Mouse (Mus musculus) heart, embryonic 11.5 days (tissue): ENCODE data around the gene Irgm2. TPM values are rescaled to one million over a fixed set of nuclear protein-coding genes. Genes with fewer than 3 reads are reported as not detected.
"Not testable (repeated sequence)": the region's sequence is repeated elsewhere in the genome, so short reads cannot be mapped to it uniquely, and the experiment has no call there.

Source experiments
- ATAC-seq: fragments of 200-750 bp; cut with Nextera tagmentation; replicated peaks from 2 replicates; pipeline ENCODE4 v1.8.0; 2017; ENCODE audit warnings: moderate library complexity; ENCODE audit not compliant: insufficient number of reproducible peaks, low FRiP score, low TSS enrichment
- H3K27ac ChIP-seq: fragments of 300-500 bp; sonication (generic); 2 replicates; pipeline ENCODE4 v1.5.1; 2014; ENCODE audit warnings: mild to moderate bottlenecking, low read depth, low read length
- H3K27me3 ChIP-seq: fragments of 300-500 bp; sonication (generic); 2 replicates; pipeline ENCODE4 v1.6.1; 2014; ENCODE audit warnings: mild to moderate bottlenecking, low read length, mixed read lengths; ENCODE audit not compliant: control insufficient read depth, insufficient read depth
- H3K36me3 ChIP-seq: fragments of 300-500 bp; sonication (generic); 2 replicates; pipeline ENCODE4 v1.6.1; 2014; ENCODE audit warnings: mild to moderate bottlenecking, low read length, moderate library complexity, mixed read lengths; ENCODE audit not compliant: control insufficient read depth, insufficient read depth
- H3K4me1 ChIP-seq: fragments of 300-500 bp; sonication (generic); 2 replicates; pipeline ENCODE4 v1.6.1; 2014; ENCODE audit warnings: low read length; ENCODE audit not compliant: control insufficient read depth, insufficient read depth
- H3K4me2 ChIP-seq: fragments of 300-500 bp; sonication (generic); 2 replicates; pipeline ENCODE4 v1.6.1; 2014; ENCODE audit warnings: mild to moderate bottlenecking, moderate library complexity
- H3K4me3 ChIP-seq: fragments of 300-500 bp; sonication (generic); 2 replicates; pipeline ENCODE4 v1.5.1; 2014; ENCODE audit warnings: low read depth, low read length
- H3K9ac ChIP-seq: fragments of 300-500 bp; sonication (generic); 2 replicates; pipeline ENCODE4 v1.6.1; 2014; ENCODE audit warnings: mild to moderate bottlenecking, low read depth, low read length, moderate library complexity
- H3K9me3 ChIP-seq: fragments of 300-500 bp; sonication (generic); replicated peaks from 2 replicates; pipeline ENCODE4 v1.6.1; 2016; ENCODE audit warnings: low read length; ENCODE audit not compliant: control insufficient read depth
- WGBS: fragments of 180-500 bp; shearing (Covaris S2); extraction: QIAGEN DNeasy Blood & Tissue Kit; methylation state at CpG from one replicate; pipeline ENCODE4 v1.1.7; 2014; ENCODE audit not compliant: insufficient replicate concordance; 5-methylcytosine and 5-hydroxymethylcytosine counted together
- polyA plus RNA-seq: library from polyadenylated mRNA; unstranded; fragments of >200 nt; fragmentation: Nextera tagmentation; extraction: Ambion mirVana; gene quantifications from 2 replicates; pipeline ENCODE4 v1.2.1, GENCODE M21; 2014

The Irgm2 gene
- polyA plus RNA-seq, 1 experiment from 2014 or later: 1.4 TPM

DNA sequence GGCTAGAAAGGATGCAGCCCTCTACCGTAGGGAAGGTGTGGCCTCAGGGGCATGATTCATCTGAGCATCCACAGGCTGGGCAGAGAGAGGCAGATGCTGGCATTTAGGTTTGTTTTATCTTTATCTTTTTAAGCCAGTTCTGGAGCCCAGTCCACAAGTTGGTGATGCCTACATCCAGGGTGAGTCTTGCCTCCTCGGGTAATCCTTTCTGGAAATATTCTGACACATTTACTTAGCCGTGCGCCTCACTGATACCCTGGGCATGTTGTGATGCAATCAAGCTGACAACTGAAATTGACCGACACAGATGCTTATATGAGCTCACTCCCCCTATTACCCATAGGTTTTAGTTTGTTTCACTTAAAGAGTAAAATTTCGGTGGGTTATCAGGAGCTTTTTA is 17.4 kb downstream of the Irgm2 start:
- WGBS: 83% methylated on average over 6 of the region's 6 CpGs

DNA sequence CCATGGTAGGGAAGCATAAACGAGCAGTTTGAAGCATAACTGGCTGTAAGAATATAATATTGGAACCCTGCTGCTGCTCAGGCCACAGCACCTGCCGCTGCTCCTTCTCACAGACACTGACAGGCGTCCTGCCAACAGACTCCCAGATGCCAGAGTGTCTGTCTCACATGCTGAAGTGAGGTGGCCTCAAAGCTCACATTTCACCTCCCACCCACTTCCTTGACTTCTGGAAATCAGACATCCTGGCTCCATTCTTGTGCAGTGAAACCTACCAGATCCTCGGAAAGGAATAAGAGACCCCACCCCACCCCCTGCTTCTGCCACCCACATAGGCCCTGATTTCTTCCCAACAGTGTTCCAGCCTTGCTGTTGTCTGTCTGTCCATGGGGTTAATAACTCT is 24.3 kb downstream of the Irgm2 start:
- Histone ChIP-seq H3K36me3 (no peaks in the 10 kb centered on the region), H3K27me3 (no peaks in the 10 kb centered on the region), H3K4me3 (no peak overlapping the region), H3K4me1 (peaks cover 11% of the 10 kb centered on the region), H3K27ac (0 out of 2 replicates have a peak overlapping the region, but pooled peaks have one; percentile 29), H3K4me2 (no peak overlapping the region), H3K9ac (no peak overlapping the region), H3K9me3 (no peaks in the 10 kb centered on the region)
- 29% methylated on average over 4 of the region's 4 CpGs for WGBS
- no peak for ATAC-seq

More for the DNA sequence above, 17.4 kb downstream of the Irgm2 start:
- Histone ChIP-seq H3K9ac (no peak overlapping the region), H3K4me1 (0 out of 2 replicates have a peak, but pooled peaks cover 6% of the 10 kb centered on the region), H3K36me3 (no peaks in the 10 kb centered on the region), H3K27ac (no peak overlapping the region), H3K27me3 (no peaks in the 10 kb centered on the region), H3K9me3 (no peaks in the 10 kb centered on the region), H3K4me3 (no peak overlapping the region), H3K4me2 (no peak overlapping the region)
- no peak for ATAC-seq

DNA sequence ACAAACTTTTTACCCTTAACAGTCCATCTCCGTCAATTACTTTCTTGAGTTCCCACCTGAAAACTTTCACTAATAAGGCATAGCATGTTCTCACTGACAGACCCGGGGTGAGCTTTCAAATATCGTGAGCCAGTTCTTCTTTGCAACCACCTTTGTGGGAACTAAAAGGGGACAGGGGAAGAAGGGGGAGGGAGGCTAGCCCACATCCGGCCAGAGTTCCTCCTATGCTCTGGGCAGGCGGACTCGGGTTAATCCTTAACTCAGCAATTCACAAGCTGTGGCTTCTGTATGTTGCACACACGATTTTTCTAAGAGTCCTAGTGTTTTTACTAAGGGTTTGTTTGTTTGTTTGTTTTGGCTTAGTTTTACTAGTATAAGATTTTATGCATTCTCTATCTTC is 24.9 kb downstream of the Irgm2 start:
- no peak overlapping the region for H3K9ac ChIP-seq
- H3K27ac ChIP-seq: no peak overlapping the region
- peaks cover 11% of the 10 kb centered on the region for H3K4me1 ChIP-seq
- no peak overlapping the region for H3K4me3 ChIP-seq
- no peaks in the 10 kb centered on the region for H3K9me3 ChIP-seq
- no peaks in the 10 kb centered on the region for H3K27me3 ChIP-seq
- no peaks in the 10 kb centered on the region for H3K36me3 ChIP-seq
- WGBS: 47% methylated on average over 7 of the region's 7 CpGs
- ATAC-seq: no peak
- H3K4me2 ChIP-seq: no peak overlapping the region

DNA sequence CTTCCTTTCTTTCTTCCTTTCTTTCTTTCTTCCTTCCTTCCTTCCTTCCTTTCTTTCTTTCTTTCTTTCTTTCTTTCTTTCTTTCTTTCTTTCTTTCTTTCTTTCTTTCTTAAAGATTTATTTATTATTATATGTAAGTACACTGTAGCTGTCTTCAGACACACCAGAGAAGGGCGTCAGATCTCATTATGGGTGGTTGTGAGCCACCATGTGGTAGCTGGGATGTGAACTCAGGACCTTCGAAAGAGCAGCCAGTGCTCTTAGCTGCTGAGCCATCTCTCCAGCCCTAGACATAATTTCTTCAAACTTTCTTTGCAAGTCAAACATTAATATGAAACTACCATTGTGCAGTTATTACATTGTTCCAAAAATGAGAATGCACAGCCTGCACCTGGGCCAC is 25.5 kb downstream of the Irgm2 start:
- H3K36me3 ChIP-seq, H3K27me3 ChIP-seq, H3K4me3 ChIP-seq, H3K9ac ChIP-seq, H3K4me2 ChIP-seq, H3K9me3 ChIP-seq, ATAC-seq, H3K27ac ChIP-seq: not testable (repeated sequence)
- WGBS: 65% methylated on average over 2 of the region's 2 CpGs
- H3K4me1 ChIP-seq: peaks cover 11% of the 10 kb centered on the region

DNA sequence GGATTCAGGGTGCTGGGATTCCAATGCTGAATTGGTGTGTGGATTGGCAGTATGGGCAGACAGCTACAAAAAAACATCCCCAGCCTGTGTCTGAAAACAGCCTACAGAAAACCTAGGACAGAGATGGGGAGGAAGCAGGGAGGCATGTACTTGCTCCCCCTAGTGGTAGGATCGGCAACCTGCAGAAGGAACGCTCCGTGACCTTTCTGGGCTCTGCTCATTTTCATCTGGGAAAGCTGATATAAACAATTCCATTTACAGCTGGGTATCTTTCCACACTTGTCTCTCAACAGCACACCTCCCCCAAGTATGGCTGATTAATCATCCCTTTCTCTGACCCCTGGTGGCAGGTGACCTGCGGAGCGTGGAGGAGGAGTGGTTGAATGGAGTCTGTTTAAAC is 26.2 kb downstream of the Irgm2 start:
- ATAC-seq: 0 out of 2 replicates have a peak, but pooled peaks have one; percentile 39
- H3K9ac ChIP-seq: no peak overlapping the region
- peaks cover 11% of the 10 kb centered on the region for H3K4me1 ChIP-seq
- H3K4me2 ChIP-seq: peak overlapping the region; percentile 21
- H3K27me3 ChIP-seq: no peaks in the 10 kb centered on the region
- no peak overlapping the region for H3K4me3 ChIP-seq
- H3K27ac ChIP-seq: no peak overlapping the region
- WGBS: 6% methylated on average over 5 of the region's 5 CpGs
- H3K9me3 ChIP-seq: no peaks in the 10 kb centered on the region
- H3K36me3 ChIP-seq: no peaks in the 10 kb centered on the region

DNA sequence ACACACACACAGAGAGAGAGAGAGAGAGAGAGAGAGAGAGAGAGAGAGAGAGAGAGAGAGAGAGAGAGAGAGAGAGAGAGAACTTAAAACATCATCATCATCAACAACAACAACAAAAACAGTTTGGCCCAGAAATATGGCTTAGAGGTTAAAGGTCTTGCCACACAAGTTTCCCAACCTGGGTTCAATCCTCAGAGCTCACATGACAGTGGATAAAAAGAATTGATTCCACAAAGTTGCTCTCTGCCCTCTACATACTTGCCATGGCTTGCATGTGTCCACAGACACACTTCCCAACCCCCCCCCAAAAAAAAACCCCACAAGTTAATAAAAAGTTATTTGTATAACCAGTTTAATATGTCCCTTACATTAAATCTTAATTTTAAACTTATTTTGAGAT is 27.0 kb downstream of the Irgm2 start:
- Histone ChIP-seq H3K36me3 (no peaks in the 10 kb centered on the region), H3K9ac (no peak overlapping the region), H3K4me1 (peaks cover 11% of the 10 kb centered on the region), H3K4me3 (no peak overlapping the region), H3K4me2 (no peak overlapping the region), H3K27me3 (no peaks in the 10 kb centered on the region), H3K9me3 (no peaks in the 10 kb centered on the region), H3K27ac (no peak overlapping the region)
- ATAC-seq: no peak

DNA sequence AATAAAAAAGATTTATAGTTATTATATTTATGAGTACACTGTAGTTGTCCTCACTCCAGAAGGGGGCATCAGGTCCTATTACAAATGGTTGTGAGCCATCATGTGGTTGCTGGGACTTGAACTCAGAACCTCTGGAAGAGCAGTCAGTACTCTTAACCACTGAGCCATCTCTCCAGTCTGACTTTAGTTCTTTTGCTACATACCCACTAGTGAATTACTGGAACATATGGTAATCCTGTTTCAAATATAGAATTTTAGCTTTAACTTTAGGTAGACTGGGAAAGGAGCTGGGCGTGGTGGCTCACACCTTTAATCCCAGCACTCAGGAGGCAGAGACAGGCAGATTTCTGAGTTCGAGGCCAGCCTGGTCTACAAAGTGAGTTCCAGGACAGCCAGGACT is 28.6 kb downstream of the Irgm2 start:
- H3K36me3 ChIP-seq, H3K9me3 ChIP-seq, H3K27ac ChIP-seq, H3K4me3 ChIP-seq, H3K9ac ChIP-seq, ATAC-seq, H3K27me3 ChIP-seq, H3K4me2 ChIP-seq: not testable (repeated sequence)
- WGBS: 77% methylated on average over 2 of the region's 2 CpGs
- peaks cover 11% of the 10 kb centered on the region for H3K4me1 ChIP-seq

DNA sequence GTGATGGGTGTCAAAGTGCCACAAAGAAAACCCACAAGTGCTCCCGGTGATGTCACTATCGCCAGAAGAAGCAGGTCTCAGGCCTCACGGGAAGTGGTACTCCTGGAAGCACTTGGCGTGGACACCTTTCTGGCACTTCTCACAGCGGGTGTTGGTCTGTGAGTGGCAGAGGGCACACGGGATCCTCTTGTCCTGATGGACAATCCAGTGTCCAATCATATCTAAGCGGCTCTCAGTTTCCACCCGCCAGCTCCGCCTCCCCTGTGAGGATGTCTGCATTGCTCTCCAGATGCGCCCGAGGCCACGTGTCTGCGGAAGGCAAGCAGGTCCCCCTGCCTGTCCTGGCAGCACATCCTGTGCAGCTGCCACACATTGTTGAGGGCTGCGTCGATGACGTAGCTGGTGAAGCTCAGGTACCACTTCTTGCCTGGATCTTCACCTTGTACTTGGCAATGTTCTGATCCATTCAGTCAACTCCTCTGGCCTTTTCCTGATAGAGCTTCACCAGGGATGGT is 31.0 kb downstream of the Irgm2 start:
- Histone ChIP-seq H3K4me2 (no peak overlapping the region; the same call in 1 of the 2 replicates), H3K27me3 (no peaks in the 10 kb centered on the region), H3K36me3 (no peaks in the 10 kb centered on the region), H3K9ac (no peak overlapping the region), H3K9me3 (no peaks in the 10 kb centered on the region), H3K27ac (no peak overlapping the region), H3K4me3 (no peak overlapping the region), H3K4me1 (peaks cover 3% of the 10 kb centered on the region; the same call in 1 of the 2 replicates)
- 42% methylated on average over 16 of the region's 16 CpGs for WGBS
- ATAC-seq: no peak

DNA sequence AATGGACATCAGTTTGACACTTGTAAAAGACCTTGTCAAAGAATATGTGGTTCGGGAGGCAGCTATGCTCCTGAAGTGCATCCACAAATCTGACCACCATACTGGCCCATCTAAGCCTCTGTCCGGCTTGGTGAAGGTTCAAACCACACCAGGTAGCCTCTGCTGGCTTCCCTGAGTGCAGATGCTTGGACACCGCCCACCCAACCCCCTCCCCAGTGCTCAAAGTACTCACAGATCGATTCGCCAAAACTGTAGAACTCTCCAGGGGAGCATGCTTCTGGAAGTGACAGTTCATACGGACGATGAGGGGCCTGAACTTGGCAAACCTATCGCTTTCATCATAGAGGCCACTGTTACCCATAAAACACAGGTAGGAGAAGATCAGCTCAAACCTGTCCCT is 31.7 kb downstream of the Irgm2 start:
- no peak for ATAC-seq
- no peak overlapping the region for H3K9ac ChIP-seq

More for the DNA sequence above, 31.7 kb downstream of the Irgm2 start:
- H3K27me3 ChIP-seq: no peaks in the 10 kb centered on the region
- no peak overlapping the region for H3K4me3 ChIP-seq
- H3K27ac ChIP-seq: no peak overlapping the region
- H3K36me3 ChIP-seq: no peaks in the 10 kb centered on the region
- H3K4me2 ChIP-seq: no peak overlapping the region
- no peaks in the 10 kb centered on the region for H3K4me1 ChIP-seq
- H3K9me3 ChIP-seq: no peaks in the 10 kb centered on the region
- WGBS: 82% methylated on average over 8 of the region's 8 CpGs
